Mouse (Mus musculus) kidney, postnatal 0 days (tissue): Measurements from ENCODE around the gene Kcne4. TPM values are rescaled to one million over a fixed set of nuclear protein-coding genes. Genes with fewer than 3 reads are reported as not detected.

Source experiments
- ATAC-seq: fragments of 200-750 bp; cut with Nextera tagmentation; replicated peaks from 2 replicates; pipeline ENCODE4 v1.8.0; 2017; ENCODE audit warnings: low read depth, moderate number of reproducible peaks, moderate TSS enrichment, moderate library complexity; ENCODE audit not compliant: low FRiP score
- DNase-seq: peaks from one replicate; pipeline ENCODE4 v3.0.0-alpha.2; 2016; ENCODE audit warnings: low spot score
- H3K27ac ChIP-seq: fragments of 300-500 bp; sonication (generic); 2 replicates; pipeline ENCODE4 v1.5.1; 2014; ENCODE audit warnings: mild to moderate bottlenecking
- H3K27me3 ChIP-seq: fragments of 300-500 bp; sonication (generic); 2 replicates; pipeline ENCODE4 v1.6.1; 2014; ENCODE audit warnings: low read length, mixed read lengths; ENCODE audit not compliant: insufficient read depth
- H3K36me3 ChIP-seq: fragments of 300-500 bp; sonication (generic); 2 replicates; pipeline ENCODE4 v1.6.1; 2014; ENCODE audit warnings: low read length, mixed read lengths; ENCODE audit not compliant: insufficient read depth
- H3K4me1 ChIP-seq: fragments of 300-500 bp; sonication (generic); replicated peaks from 2 replicates; pipeline ENCODE4 v1.6.1; 2014; ENCODE audit warnings: antibody characterized with exemption, low read length, mixed read lengths; ENCODE audit not compliant: insufficient read depth
- H3K4me2 ChIP-seq: fragments of 300-500 bp; sonication (generic); 2 replicates; pipeline ENCODE4 v1.6.1; 2014; ENCODE audit warnings: mild to moderate bottlenecking, low read length, moderate library complexity, mixed read lengths
- H3K4me3 ChIP-seq: fragments of 300-500 bp; sonication (generic); replicated peaks from 2 replicates; pipeline ENCODE4 v1.5.1; 2014; ENCODE audit warnings: low read depth, low read length
- H3K9ac ChIP-seq: fragments of 300-500 bp; sonication (generic); 2 replicates; pipeline ENCODE4 v1.6.1; 2014; ENCODE audit warnings: low read depth, low read length
- H3K9me3 ChIP-seq: fragments of 300-500 bp; sonication (generic); replicated peaks from 2 replicates; pipeline ENCODE4 v1.6.1; 2016; ENCODE audit warnings: low read length, inconsistent platforms, mixed read lengths
- CTCF ChIP-seq: IDR thresholded peaks from 2 replicates; pipeline ENCODE4 v1.5.1; 2016; ENCODE audit warnings: antibody characterized with exemption, low read depth, mild to moderate bottlenecking, moderate library complexity
- WGBS: fragments of 180-500 bp; shearing (Covaris S2); extraction: QIAGEN DNeasy Blood & Tissue Kit; methylation state at CpG from one replicate; pipeline ENCODE4 v1.1.7; 2014; 5-methylcytosine and 5-hydroxymethylcytosine counted together
- polyA plus RNA-seq: library from polyadenylated mRNA; unstranded; fragments of >200 nt; fragmentation: Nextera tagmentation; extraction: Ambion mirVana; gene quantifications from 2 replicates; pipeline ENCODE4 v1.2.1, GENCODE M21; 2015

Kcne4 gene
- polyA plus RNA-seq, 1 experiment from 2014 or later = 5.8 TPM

DNA sequence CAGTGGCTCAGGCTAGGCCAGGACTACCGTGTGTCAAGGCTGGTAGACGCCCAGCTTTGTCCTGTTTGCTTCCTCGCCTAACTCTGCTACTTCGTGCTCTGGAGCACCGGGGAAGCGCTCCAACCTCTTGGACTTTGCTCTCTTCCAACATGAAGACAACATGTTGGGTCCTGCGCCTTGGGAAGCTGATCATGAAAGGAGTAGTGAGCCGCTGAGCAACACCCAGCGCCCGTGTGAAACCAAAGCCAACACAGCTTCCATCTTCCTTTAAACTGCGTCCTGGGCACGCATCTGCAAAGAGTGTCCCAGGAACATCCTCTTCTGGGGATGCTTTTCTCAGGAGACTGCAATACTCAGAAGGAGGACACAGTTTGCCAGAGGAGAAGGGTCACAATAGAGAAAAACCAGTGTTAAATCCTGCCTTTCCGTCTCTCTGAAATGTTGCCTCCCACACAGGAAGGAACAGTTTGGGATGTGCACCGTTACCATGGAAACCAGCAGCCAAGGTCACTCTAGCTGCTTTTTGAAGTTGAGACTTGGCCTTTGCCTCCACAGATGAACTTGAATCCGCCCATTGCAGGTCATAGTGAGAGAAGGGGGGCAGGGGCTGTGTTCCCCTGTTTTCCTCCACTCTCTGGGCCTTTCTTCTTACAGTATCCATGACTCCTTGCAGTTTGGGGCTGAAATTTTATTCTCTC, 5.3 kb downstream of the Kcne4 start:
- no peak overlapping the region for H3K4me2 ChIP-seq
- ATAC-seq = no peak; the same call in 1 of the 2 replicates
- no peaks in the 10 kb centered on the region for H3K9me3 ChIP-seq
- H3K4me1 ChIP-seq = peaks cover 16% of the 10 kb centered on the region; the same call in 1 of the 2 replicates
- H3K27me3 ChIP-seq = no peaks in the 10 kb centered on the region
- H3K4me3 ChIP-seq = no peak overlapping the region
- H3K27ac ChIP-seq = no peak overlapping the region
- 78% methylated on average over 15 of the region's 15 CpGs for WGBS
- no peak for TF ChIP-seq CTCF
- H3K36me3 ChIP-seq = no peaks in the 10 kb centered on the region
- peak; percentile 77 for DNase-seq
- no peak overlapping the region for H3K9ac ChIP-seq

DNA sequence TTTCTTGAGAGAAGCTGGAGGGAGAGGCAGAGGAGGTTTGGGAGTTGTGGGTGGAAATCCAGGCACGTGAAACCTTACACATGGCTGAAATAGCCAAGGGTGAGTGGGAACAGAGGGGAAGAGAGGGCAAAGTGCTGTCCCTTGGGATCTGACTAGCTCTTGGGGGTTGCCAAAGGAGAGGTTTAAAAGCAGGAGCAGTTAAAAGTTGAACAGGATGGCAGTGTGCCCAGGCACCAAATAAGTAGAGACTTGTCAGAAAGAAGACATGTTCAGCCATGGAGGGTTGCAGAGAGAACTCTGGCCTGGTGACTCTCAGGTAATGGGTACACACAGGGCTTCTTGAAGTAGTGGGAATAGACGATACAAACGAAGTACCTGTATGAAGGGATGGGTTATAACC, 8.7 kb downstream of the Kcne4 start:
- Histone ChIP-seq H3K4me3 (no peak overlapping the region), H3K27me3 (no peaks in the 10 kb centered on the region), H3K9me3 (no peaks in the 10 kb centered on the region), H3K4me2 (no peak overlapping the region), H3K9ac (no peak overlapping the region), H3K27ac (no peak overlapping the region), H3K36me3 (no peaks in the 10 kb centered on the region), H3K4me1 (peaks cover 13% of the 10 kb centered on the region; the same call in 1 of the 2 replicates)
- no peak for ATAC-seq
- DNase-seq = no peak
- 70% methylated on average over 3 of the region's 3 CpGs for WGBS
- TF ChIP-seq CTCF = no peak

DNA sequence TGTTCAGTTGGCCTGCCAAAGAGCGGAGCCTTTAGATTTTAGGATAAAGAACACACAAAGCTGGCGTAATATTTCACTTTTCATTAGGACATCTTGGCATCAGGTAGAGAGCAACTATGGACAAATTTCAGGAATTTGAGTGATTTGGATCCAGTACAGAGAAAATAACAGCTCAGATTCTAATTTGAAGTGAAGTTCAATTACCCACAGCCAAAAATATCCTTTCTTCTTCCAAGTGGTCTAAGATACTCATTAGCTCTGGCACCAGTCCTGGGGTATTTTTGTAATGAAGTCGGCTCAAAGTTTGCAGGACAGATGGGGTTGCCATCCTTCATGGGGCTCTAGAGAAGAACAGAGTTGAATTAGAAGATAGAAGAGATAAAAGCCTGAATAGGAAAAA, 21.9 kb downstream of the Kcne4 start:
- H3K27ac ChIP-seq = no peak overlapping the region
- H3K4me3 ChIP-seq = no peak overlapping the region
- H3K9me3 ChIP-seq = no peaks in the 10 kb centered on the region; the same call in 1 of the 2 replicates
- 86% methylated on average over 3 of the region's 3 CpGs for WGBS
- no peak for TF ChIP-seq CTCF
- H3K9ac ChIP-seq = no peak overlapping the region
- H3K36me3 ChIP-seq = no peaks in the 10 kb centered on the region
- no peak overlapping the region for H3K4me2 ChIP-seq
- ATAC-seq (no peak), DNase-seq (no peak)
- no peaks in the 10 kb centered on the region for H3K27me3 ChIP-seq
- no peaks in the 10 kb centered on the region for H3K4me1 ChIP-seq

DNA sequence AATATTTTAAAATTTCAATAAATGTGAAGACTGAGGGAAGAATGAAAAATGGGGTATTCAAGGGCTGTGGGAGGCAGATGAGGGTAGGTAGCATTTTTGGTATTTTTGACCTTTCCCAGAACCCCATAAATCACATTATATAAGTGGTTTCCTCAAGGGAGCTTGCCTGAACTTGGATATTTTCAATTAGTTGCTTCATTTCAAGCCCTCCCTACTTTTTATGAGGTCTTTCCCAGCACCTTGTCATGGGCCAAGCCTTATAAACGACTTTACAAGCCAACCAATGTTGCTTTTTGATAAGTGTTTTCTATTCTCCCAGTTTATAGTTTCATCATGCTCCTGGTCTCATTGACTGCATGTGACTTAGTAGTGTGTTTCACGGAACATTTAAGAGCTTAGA, 24.2 kb downstream of the Kcne4 start:
- Histone ChIP-seq H3K4me1 (no peaks in the 10 kb centered on the region), H3K4me2 (no peak overlapping the region), H3K4me3 (no peak overlapping the region), H3K27me3 (no peaks in the 10 kb centered on the region), H3K27ac (no peak overlapping the region), H3K9ac (no peak overlapping the region), H3K9me3 (no peaks in the 10 kb centered on the region; the same call in 1 of the 2 replicates), H3K36me3 (no peaks in the 10 kb centered on the region)
- no peak for ATAC-seq
- TF ChIP-seq CTCF = no peak
- WGBS = 42% methylated on average over 2 of the region's 2 CpGs
- DNase-seq = no peak

DNA sequence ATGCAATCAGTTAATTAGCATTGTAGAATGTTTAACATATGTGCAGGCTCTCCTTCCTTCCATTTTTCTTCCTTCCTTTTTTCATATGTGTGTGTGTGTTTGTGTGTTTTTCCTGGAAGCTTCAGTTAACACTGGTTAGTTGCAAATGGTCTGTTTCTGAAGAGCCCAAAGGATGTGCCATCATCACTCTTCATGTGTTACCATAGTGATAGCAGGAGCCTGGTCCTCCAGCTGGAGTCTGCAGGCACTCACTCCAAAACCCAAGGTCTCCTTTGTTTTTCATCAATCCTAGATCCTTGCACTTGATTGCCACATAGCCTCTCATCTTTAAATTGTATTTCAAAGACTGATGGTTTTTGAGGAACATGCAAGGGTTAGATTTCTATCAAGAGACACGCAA, 29.1 kb downstream of the Kcne4 start:
- Histone ChIP-seq H3K27me3 (no peaks in the 10 kb centered on the region), H3K36me3 (no peaks in the 10 kb centered on the region), H3K4me2 (no peak overlapping the region), H3K9ac (no peak overlapping the region), H3K9me3 (no peaks in the 10 kb centered on the region), H3K27ac (no peak overlapping the region), H3K4me3 (no peak overlapping the region), H3K4me1 (no peaks in the 10 kb centered on the region)
- WGBS = 81% methylated on average over 1 of the region's 1 CpGs
- no peak for TF ChIP-seq CTCF
- ATAC-seq = no peak
- DNase-seq = no peak

DNA sequence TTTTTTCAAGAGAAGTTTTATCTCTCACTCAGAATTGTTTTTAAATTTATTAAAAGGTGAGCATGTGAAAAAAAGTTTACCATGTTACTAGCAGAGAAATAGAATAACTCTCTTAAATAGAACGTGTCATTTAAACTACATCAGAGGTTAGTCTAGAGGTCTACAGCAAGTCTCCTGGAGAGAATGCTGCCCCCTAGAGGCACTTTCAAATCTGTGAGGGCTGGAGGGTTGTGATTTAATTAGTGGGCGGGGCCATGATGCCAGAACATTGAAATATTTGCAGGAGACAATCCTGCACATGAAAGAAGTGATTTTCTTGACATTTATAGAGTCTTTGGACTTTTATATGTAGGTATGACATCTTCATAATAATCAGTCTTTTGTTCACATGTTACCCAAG, 29.9 kb downstream of the Kcne4 start:
- H3K9ac ChIP-seq = no peak overlapping the region
- H3K27me3 ChIP-seq = no peaks in the 10 kb centered on the region
- 46% methylated on average over 2 of the region's 2 CpGs for WGBS
- DNase-seq (peak; percentile 25), ATAC-seq (no peak)
- no peaks in the 10 kb centered on the region for H3K9me3 ChIP-seq
- no peak overlapping the region for H3K27ac ChIP-seq
- no peak overlapping the region for H3K4me2 ChIP-seq
- H3K4me1 ChIP-seq = no peaks in the 10 kb centered on the region
- H3K36me3 ChIP-seq = no peaks in the 10 kb centered on the region
- peak; percentile 52 for TF ChIP-seq CTCF
- no peak overlapping the region for H3K4me3 ChIP-seq
